Mouse (Mus musculus): ENCODE data around the gene Nup107. TPM values are rescaled to one million over a fixed set of nuclear protein-coding genes. Genes with fewer than 3 reads are reported as not detected.

Nup107 gene
- polyA plus RNA-seq, 1 experiment from 2014 or later: 34.9 TPM

DNA sequence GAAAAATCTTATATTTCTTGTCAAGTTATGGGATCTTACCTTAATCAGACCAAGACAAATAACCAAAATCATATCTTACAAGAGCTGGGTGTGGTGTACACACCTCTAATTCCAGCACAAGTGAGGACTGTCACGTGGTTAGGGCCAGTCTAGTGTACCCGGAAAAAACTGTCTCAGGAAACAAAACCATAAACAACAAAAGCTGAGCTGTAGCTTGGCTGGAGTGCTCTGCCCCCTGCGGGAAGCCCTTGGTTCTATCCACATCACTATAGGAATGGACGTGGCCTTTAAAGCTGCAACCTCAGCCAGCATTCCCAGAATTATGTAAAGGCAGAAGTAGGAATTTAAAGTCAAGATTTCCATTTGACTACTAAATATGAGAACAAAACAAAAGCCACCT lies 31.6 kb upstream of the Nup107 start:
- no peak overlapping the region for H3K4me2 ChIP-seq (ENCODE audit: low read length)
- H3K9ac ChIP-seq (ENCODE audit: low read depth, low read length): no peak overlapping the region
- no peak overlapping the region for H3K27ac ChIP-seq
- no peak overlapping the region for H3K4me3 ChIP-seq (replicated peaks; ENCODE audit: low read depth, low read length)
- no peak; the same call in 1 of the 2 replicates for TF ChIP-seq CTCF (IDR thresholded peaks at IDR 0.05; ENCODE audit: low read depth)
- peaks cover 23% of the 10 kb centered on the region for H3K36me3 ChIP-seq (ENCODE audit: insufficient read depth, low read length)
- H3K4me1 ChIP-seq (replicated peaks; ENCODE audit: insufficient read depth, low read length): peaks cover 11% of the 10 kb centered on the region
- WGBS: 70% methylated on average over 4 of the region's 4 CpGs
- H3K9me3 ChIP-seq (replicated peaks; ENCODE audit: low read length): no peaks in the 10 kb centered on the region
- no peaks in the 10 kb centered on the region for H3K27me3 ChIP-seq (ENCODE audit: insufficient read depth, low read length)
- ATAC-seq (replicated peaks; ENCODE audit: low FRiP score, low read depth): no peak
- no peak for DNase-seq (ENCODE audit: low spot score)

DNA sequence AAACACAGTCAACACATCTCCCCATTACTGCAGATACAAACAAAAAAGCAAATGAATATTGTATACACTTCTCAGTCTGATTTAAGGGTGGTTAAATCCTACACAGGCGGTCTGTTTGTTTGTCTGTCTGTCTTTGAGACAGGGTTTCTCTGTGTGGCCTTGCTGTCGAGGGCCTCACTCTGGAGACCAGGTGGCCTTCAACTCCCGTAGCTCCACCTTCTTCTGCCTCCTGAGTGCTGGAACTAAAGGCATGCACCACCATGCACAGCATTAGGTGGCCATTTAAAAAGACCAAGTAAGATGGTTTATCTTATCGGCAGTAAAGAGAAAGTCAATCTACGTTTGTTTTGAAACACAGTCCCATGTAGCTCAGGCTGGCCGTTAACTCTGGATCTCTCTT lies 30.8 kb upstream of the Nup107 start:
- Histone ChIP-seq H3K27me3 (ENCODE audit: insufficient read depth, low read length) (no peaks in the 10 kb centered on the region), H3K9me3 (replicated peaks; ENCODE audit: low read length) (no peaks in the 10 kb centered on the region), H3K4me3 (replicated peaks; ENCODE audit: low read depth, low read length) (no peak overlapping the region), H3K4me2 (ENCODE audit: low read length) (no peak overlapping the region), H3K27ac (no peak overlapping the region), H3K9ac (ENCODE audit: low read depth, low read length) (no peak overlapping the region), H3K36me3 (ENCODE audit: insufficient read depth, low read length) (peaks cover 27% of the 10 kb centered on the region), H3K4me1 (replicated peaks; ENCODE audit: insufficient read depth, low read length) (peaks cover 3% of the 10 kb centered on the region; the same call in 1 of the 2 replicates)
- WGBS: 80% methylated on average over 6 of the region's 6 CpGs
- no peak for TF ChIP-seq CTCF (IDR thresholded peaks at IDR 0.05; ENCODE audit: low read depth)
- ATAC-seq (replicated peaks; ENCODE audit: low FRiP score, low read depth) (no peak), DNase-seq (ENCODE audit: low spot score) (no peak)

DNA sequence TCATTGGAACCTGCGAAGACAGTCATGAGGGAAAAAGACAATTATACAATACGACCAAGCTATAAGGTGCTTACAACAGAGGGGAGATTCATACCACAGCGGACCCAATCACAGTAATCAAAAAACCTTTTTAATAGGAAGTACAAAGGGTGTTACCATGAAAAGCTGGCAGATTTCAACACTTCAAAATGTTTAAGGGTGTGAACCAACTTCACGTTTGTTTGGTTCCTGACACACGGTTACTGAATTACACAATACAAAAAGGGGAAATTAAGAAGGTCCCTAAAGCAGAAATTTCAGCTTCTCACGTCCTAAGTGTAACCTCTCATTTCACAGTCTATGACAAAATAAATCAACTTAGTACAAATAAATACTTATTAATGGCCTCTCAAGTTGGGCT lies 26.1 kb upstream of the Nup107 start:
- no peak overlapping the region for H3K4me2 ChIP-seq (ENCODE audit: low read length)
- H3K9ac ChIP-seq (ENCODE audit: low read depth, low read length): no peak overlapping the region
- no peak overlapping the region for H3K27ac ChIP-seq
- TF ChIP-seq CTCF (IDR thresholded peaks at IDR 0.05; ENCODE audit: low read depth): no peak
- DNase-seq (ENCODE audit: low spot score) (no peak), ATAC-seq (replicated peaks; ENCODE audit: low FRiP score, low read depth) (no peak)
- WGBS: 87% methylated on average over 6 of the region's 6 CpGs
- no peaks in the 10 kb centered on the region for H3K9me3 ChIP-seq (replicated peaks; ENCODE audit: low read length)
- H3K4me1 ChIP-seq (replicated peaks; ENCODE audit: insufficient read depth, low read length): no peaks in the 10 kb centered on the region
- H3K4me3 ChIP-seq (replicated peaks; ENCODE audit: low read depth, low read length): no peak overlapping the region
- H3K36me3 ChIP-seq (ENCODE audit: insufficient read depth, low read length): peaks cover 59% of the 10 kb centered on the region
- no peaks in the 10 kb centered on the region for H3K27me3 ChIP-seq (ENCODE audit: insufficient read depth, low read length)

DNA sequence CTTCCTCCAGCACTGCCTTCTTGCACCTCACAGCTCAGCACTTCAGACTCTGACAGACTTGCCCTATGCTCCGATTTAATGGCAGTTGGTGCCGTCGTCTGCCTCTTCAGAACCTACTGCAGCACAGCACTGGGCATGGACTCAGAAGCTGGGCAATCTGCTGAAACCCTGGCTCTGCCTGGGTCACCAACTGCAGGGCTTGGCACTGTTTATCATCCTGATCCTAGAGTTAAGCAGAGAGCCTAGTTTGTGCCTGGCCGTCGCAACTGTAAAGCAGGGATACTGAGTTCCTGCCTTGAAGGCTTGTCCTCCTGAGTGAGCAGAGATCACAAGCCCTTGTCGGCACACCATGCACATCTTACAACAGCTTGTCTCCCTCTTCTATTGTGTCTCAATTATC lies 24.2 kb upstream of the Nup107 start:
- H3K36me3 ChIP-seq (ENCODE audit: insufficient read depth, low read length): peaks cover 49% of the 10 kb centered on the region
- H3K27ac ChIP-seq: no peak overlapping the region
- H3K4me3 ChIP-seq (replicated peaks; ENCODE audit: low read depth, low read length): no peak overlapping the region
- H3K9ac ChIP-seq (ENCODE audit: low read depth, low read length): no peak overlapping the region
- ATAC-seq (replicated peaks; ENCODE audit: low FRiP score, low read depth) (no peak), DNase-seq (ENCODE audit: low spot score) (no peak)
- no peaks in the 10 kb centered on the region for H3K9me3 ChIP-seq (replicated peaks; ENCODE audit: low read length)
- H3K27me3 ChIP-seq (ENCODE audit: insufficient read depth, low read length): no peaks in the 10 kb centered on the region
- WGBS: 95% methylated on average over 6 of the region's 6 CpGs
- no peak overlapping the region for H3K4me2 ChIP-seq (ENCODE audit: low read length)
- no peaks in the 10 kb centered on the region for H3K4me1 ChIP-seq (replicated peaks; ENCODE audit: insufficient read depth, low read length)
- no peak for TF ChIP-seq CTCF (IDR thresholded peaks at IDR 0.05; ENCODE audit: low read depth)

DNA sequence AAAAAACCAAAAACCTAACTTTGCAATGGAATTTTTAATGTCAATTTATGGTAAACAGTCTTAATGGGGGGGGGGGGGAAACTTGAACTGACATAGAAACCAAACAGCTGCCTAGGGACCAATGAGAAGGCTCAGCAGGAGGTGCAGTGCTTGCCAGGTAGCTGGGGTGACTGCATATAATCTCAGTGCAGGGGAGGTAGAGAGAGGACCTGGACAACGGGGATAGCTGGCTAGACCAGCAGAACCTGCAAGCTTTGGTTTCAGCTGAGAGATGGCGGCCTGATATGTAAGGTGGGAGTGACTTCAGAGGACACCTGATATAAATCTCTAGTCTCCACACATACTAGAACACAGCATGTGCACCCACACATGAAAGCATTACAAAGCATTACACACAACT lies 20.0 kb upstream of the Nup107 start:
- 92% methylated on average over 2 of the region's 2 CpGs for WGBS
- ATAC-seq (replicated peaks; ENCODE audit: low FRiP score, low read depth): no peak
- H3K9ac ChIP-seq (ENCODE audit: low read depth, low read length): no peak overlapping the region
- no peaks in the 10 kb centered on the region for H3K27me3 ChIP-seq (ENCODE audit: insufficient read depth, low read length)
- no peak for TF ChIP-seq CTCF (IDR thresholded peaks at IDR 0.05; ENCODE audit: low read depth)
- no peak overlapping the region for H3K4me2 ChIP-seq (ENCODE audit: low read length)
- peaks cover 33% of the 10 kb centered on the region for H3K36me3 ChIP-seq (ENCODE audit: insufficient read depth, low read length)
- H3K4me3 ChIP-seq (replicated peaks; ENCODE audit: low read depth, low read length): no peak overlapping the region
- no peaks in the 10 kb centered on the region for H3K4me1 ChIP-seq (replicated peaks; ENCODE audit: insufficient read depth, low read length)
- H3K27ac ChIP-seq: no peak overlapping the region
- no peaks in the 10 kb centered on the region for H3K9me3 ChIP-seq (replicated peaks; ENCODE audit: low read length)
- no peak for DNase-seq (ENCODE audit: low spot score)

DNA sequence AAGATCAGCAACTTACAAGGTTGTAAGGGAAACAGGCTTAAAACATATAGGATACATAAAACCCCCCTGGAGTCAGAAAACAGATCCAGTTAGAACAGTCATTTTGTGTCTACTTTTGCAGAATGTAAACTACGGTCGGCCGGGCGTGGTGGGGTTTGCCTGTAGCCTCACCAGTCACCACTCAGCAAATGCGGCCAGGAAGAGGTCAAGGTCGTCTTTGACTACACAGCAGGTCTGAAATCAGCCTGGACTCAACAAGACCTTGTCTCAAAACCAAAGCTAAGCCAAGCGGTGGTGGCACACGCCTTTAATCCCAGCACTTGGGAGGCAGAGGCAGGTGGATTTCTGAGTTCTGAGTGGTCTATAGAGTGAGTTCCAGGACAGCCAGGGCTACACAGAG lies 19.1 kb upstream of the Nup107 start:
- peaks cover 24% of the 10 kb centered on the region for H3K36me3 ChIP-seq (ENCODE audit: insufficient read depth, low read length)
- WGBS: 93% methylated on average over 8 of the region's 8 CpGs
- H3K9me3 ChIP-seq (replicated peaks; ENCODE audit: low read length): no peaks in the 10 kb centered on the region

DNA sequence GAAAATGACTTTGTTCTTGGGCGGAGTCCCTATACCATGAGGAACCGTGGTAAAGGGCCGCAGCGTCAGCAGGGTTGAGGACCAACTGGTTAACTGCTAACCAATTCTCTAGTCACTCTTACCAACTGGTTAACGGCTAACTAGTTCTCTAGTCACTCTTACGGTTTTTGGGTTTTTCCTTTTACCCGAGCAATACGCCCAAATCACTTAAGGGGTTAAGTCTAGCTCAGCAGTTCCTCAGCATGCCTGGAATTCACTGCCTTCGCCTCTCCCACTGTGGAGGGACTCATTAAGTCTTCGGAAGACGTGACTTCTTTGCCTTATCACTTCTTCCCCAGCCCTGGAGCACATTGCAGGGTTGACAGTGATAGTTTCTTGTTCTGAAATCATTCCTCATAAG lies 18.0 kb upstream of the Nup107 start:
- no peak for DNase-seq (ENCODE audit: low spot score)
- no peak overlapping the region for H3K4me3 ChIP-seq (replicated peaks; ENCODE audit: low read depth, low read length)
- no peaks in the 10 kb centered on the region for H3K4me1 ChIP-seq (replicated peaks; ENCODE audit: insufficient read depth, low read length)
- H3K27me3 ChIP-seq (ENCODE audit: insufficient read depth, low read length): no peaks in the 10 kb centered on the region
- no peak for ATAC-seq (replicated peaks; ENCODE audit: low FRiP score, low read depth)
- TF ChIP-seq CTCF (IDR thresholded peaks at IDR 0.05; ENCODE audit: low read depth): no peak
- 79% methylated on average over 11 of the region's 11 CpGs for WGBS
- no peak overlapping the region for H3K4me2 ChIP-seq (ENCODE audit: low read length)
- no peak overlapping the region for H3K27ac ChIP-seq
- peaks cover 16% of the 10 kb centered on the region for H3K36me3 ChIP-seq (ENCODE audit: insufficient read depth, low read length)
- no peak overlapping the region for H3K9ac ChIP-seq (ENCODE audit: low read depth, low read length)
- no peaks in the 10 kb centered on the region for H3K9me3 ChIP-seq (replicated peaks; ENCODE audit: low read length)

More for the DNA sequence above, 19.1 kb upstream of the Nup107 start:
- no peak overlapping the region for H3K4me2 ChIP-seq (ENCODE audit: low read length)
- ATAC-seq (replicated peaks; ENCODE audit: low FRiP score, low read depth) (no peak), DNase-seq (ENCODE audit: low spot score) (no peak)
- TF ChIP-seq CTCF (IDR thresholded peaks at IDR 0.05; ENCODE audit: low read depth): no peak
- no peaks in the 10 kb centered on the region for H3K4me1 ChIP-seq (replicated peaks; ENCODE audit: insufficient read depth, low read length)
- no peak overlapping the region for H3K9ac ChIP-seq (ENCODE audit: low read depth, low read length)
- no peaks in the 10 kb centered on the region for H3K27me3 ChIP-seq (ENCODE audit: insufficient read depth, low read length)
- H3K4me3 ChIP-seq (replicated peaks; ENCODE audit: low read depth, low read length): no peak overlapping the region
- H3K27ac ChIP-seq: no peak overlapping the region

Measured in kidney, postnatal 0 days (tissue).